Mouse (Mus musculus) limb, embryonic 14.5 days (tissue): ENCODE data around the gene Chst15. TPM values are rescaled to one million over a fixed set of nuclear protein-coding genes. Genes with fewer than 3 reads are reported as not detected.

Experiments
- ATAC-seq: fragments of 200-750 bp; cut with Nextera tagmentation; 2 replicates; pipeline ENCODE4 v1.8.0; 2017; ENCODE audit warnings: low read depth, moderate number of reproducible peaks, moderate TSS enrichment; ENCODE audit not compliant: low FRiP score
- DNase-seq: peaks from one replicate; pipeline ENCODE4 v3.0.0-alpha.2; 2015; ENCODE audit warnings: low spot score
- H3K27ac ChIP-seq: fragments of 300-500 bp; sonication (generic); replicated peaks from 2 replicates; pipeline ENCODE4 v1.5.1; 2014; ENCODE audit warnings: low read depth, mild to moderate bottlenecking, low read length, moderate library complexity, mixed read lengths
- H3K27me3 ChIP-seq: fragments of 300-500 bp; sonication (generic); 2 replicates; pipeline ENCODE4 v1.6.1; 2014; ENCODE audit warnings: low read length, mixed read lengths; ENCODE audit not compliant: control insufficient read depth, insufficient read depth
- H3K36me3 ChIP-seq: fragments of 300-500 bp; sonication (generic); 2 replicates; pipeline ENCODE4 v1.6.1; 2014; ENCODE audit warnings: mild to moderate bottlenecking, low read length, moderate library complexity, mixed read lengths; ENCODE audit not compliant: control insufficient read depth, insufficient read depth
- H3K4me1 ChIP-seq: fragments of 300-500 bp; sonication (generic); 2 replicates; pipeline ENCODE4 v1.6.1; 2014; ENCODE audit warnings: antibody characterized with exemption, low read length, mixed read lengths; ENCODE audit not compliant: control insufficient read depth, insufficient read depth
- H3K4me2 ChIP-seq: fragments of 300-500 bp; sonication (generic); replicated peaks from 2 replicates; pipeline ENCODE4 v1.6.1; 2014; ENCODE audit warnings: low read depth, mild to moderate bottlenecking, low read length, moderate library complexity; ENCODE audit not compliant: severe bottlenecking
- H3K4me3 ChIP-seq: fragments of 300-500 bp; sonication (generic); replicated peaks from 2 replicates; pipeline ENCODE4 v1.5.1; 2014; ENCODE audit warnings: low read length
- H3K9ac ChIP-seq: fragments of 300-500 bp; sonication (generic); 2 replicates; pipeline ENCODE4 v1.6.1; 2014; ENCODE audit warnings: mild to moderate bottlenecking, low read depth, low read length, moderate library complexity; ENCODE audit not compliant: severe bottlenecking
- H3K9me3 ChIP-seq: fragments of 300-500 bp; sonication (generic); 2 replicates; pipeline ENCODE4 v1.6.1; 2016; ENCODE audit warnings: low read length; ENCODE audit not compliant: control insufficient read depth
- POLR2A ChIP-seq: fragments of 200-500 bp; IDR thresholded peaks from 2 replicates; pipeline ENCODE4 v1.8.0; 2012; ENCODE audit warnings: inconsistent platforms, mild to moderate bottlenecking, moderate library complexity, borderline replicate concordance; ENCODE audit not compliant: insufficient read depth, insufficient read length; ENCODE audit errors: extremely low read depth
- WGBS: fragments of 180-500 bp; shearing (Covaris S2); extraction: QIAGEN DNeasy Blood & Tissue Kit; methylation state at CpG from one replicate; pipeline ENCODE4 v1.1.7; 2014; 5-methylcytosine and 5-hydroxymethylcytosine counted together
- polyA plus RNA-seq, 2 experiments: library from polyadenylated mRNA; depleted of rRNA in 1 of 2; stranded (reverse) in 1 of 2; unstranded in 1 of 2; fragments of >200 nt; fragmentation: Nextera tagmentation in 1 of 2; extraction: Ambion mirVana in 1 of 2; gene quantifications; 2 replicates each; pipeline versions ENCODE4 v1.2.1 to v1.2.3; 2012 to 2014

Chst15 gene
- polyA plus RNA-seq, 2 experiments = 16.1 to 16.4 TPM

- TF ChIP-seq POLR2A = no peak
- WGBS = 93% methylated on average over 8 of the region's 8 CpGs
- H3K9ac ChIP-seq = no peak overlapping the region
- H3K36me3 ChIP-seq = no peaks in the 10 kb centered on the region
- H3K4me2 ChIP-seq = no peak overlapping the region
- no peaks in the 10 kb centered on the region for H3K9me3 ChIP-seq
- no peaks in the 10 kb centered on the region for H3K27me3 ChIP-seq
- no peak for DNase-seq
- no peak for ATAC-seq
- H3K4me1 ChIP-seq = 0 out of 2 replicates have a peak, but pooled peaks cover 7% of the 10 kb centered on the region
- no peak overlapping the region for H3K27ac ChIP-seq
- no peak overlapping the region for H3K4me3 ChIP-seq
Measured at GRCm38 (mm10) chr7:132306671-132307412, 10.2 kb downstream of the Chst15 start.

DNA sequence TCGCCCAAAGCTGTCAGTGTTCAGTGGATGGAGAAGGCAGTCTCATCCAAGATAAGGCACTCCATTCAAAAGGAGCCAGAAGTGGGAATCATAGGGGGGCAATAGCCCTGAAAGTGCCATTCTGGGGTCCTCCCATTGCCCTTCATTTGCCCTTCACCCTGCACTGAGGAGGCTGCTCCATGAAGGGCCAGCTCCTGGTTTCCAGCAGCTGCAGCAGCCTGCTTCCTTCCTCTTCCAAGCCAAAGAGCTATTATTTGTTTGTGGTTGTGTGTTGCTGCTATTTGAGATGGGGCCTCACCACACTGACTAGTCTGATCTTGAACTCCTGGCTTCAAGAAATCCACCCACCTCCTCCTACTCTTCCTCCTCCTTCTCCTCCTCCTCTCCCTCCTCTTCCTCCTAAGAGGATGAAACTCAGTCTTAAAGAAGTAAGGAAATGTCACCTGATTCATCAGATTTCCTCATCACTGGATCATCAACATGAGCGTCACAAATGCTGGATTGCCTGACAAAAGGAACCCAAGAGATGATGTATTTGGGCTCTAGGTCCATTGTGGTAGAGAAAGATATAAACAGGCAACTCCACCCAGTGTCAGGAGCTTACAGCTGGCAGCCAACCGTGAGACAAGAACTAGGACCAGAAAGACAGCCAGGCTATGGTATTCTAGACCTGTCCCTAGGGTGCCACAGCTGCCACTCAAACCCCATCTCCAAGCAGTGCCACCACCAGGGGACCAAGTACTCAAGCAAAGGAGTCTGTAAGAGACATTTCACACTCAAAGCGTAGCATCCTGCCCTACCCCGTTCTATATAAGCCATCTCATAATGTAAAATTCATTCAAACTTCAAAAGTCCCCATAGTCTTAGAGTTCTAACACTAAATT is 11.3 kb downstream of the Chst15 start:
- DNase-seq (no peak), ATAC-seq (no peak)
- TF ChIP-seq POLR2A = no peak
- Histone ChIP-seq H3K4me3 (no peak overlapping the region), H3K4me2 (no peak overlapping the region), H3K36me3 (no peaks in the 10 kb centered on the region), H3K9me3 (no peaks in the 10 kb centered on the region), H3K9ac (no peak overlapping the region), H3K4me1 (0 out of 2 replicates have a peak, but pooled peaks cover 9% of the 10 kb centered on the region), H3K27me3 (no peaks in the 10 kb centered on the region), H3K27ac (no peak overlapping the region)
- 89% methylated on average over 5 of the region's 5 CpGs for WGBS

DNA sequence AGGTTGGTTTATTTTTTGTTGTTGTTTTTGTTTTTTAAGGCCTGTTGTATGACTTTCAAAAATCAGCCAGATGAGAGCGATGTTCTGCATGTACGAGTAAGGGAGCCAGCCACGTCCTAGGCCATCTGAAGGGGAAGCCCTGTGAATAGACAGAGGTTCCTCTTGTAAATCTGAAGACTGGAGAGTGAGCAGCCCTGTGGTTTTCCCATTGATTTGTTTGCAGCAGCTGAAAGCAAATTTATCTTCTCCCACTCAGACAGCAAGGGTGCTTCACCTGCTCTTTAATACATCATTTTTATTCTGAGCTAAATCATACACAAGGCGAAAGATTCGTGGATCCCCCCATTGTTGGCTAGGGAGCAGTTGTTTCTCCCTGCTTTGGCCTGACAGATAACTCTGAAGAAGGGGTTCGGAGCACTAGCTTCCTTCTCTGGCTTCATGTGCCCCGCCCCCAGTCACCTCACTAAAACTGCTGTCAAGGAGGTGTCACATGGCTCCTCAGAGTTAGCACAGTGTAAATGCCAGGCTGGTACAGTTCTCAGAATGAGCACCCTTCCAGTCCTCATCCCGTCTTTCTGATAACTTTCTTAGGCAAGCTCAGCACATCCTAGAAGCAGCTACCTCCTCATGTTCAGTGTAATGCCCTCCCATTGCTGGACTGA is 12.5 kb downstream of the Chst15 start:
- H3K9ac ChIP-seq = no peak overlapping the region
- ATAC-seq (no peak), DNase-seq (no peak)
- H3K4me3 ChIP-seq = no peak overlapping the region
- no peak overlapping the region for H3K4me2 ChIP-seq
- no peaks in the 10 kb centered on the region for H3K9me3 ChIP-seq
- no peak overlapping the region for H3K27ac ChIP-seq
- no peak for TF ChIP-seq POLR2A
- H3K27me3 ChIP-seq = no peaks in the 10 kb centered on the region
- no peaks in the 10 kb centered on the region for H3K36me3 ChIP-seq
- WGBS = 78% methylated on average over 8 of the region's 8 CpGs
- H3K4me1 ChIP-seq = peaks cover 19% of the 10 kb centered on the region

DNA sequence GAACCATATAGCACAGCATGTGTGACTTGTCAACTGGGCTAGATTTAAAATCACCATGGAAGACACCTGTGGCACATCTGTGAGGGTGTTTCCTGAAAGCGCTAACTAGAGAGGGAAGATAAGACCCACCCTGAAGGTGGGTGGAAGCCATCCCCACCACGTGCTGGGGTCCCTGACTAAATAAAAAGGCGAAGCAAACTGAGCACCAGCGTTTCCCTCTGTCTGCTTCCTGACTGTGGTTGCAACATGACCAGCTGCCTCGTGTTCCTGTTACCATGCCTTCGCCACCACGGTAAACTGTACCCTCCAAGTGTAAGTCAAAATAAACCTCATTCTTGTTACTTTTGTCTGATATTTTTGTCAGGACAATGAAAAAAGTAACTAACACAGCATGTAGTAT is 13.0 kb downstream of the Chst15 start:
- H3K27ac ChIP-seq = no peak overlapping the region
- no peak overlapping the region for H3K9ac ChIP-seq
- H3K4me3 ChIP-seq = no peak overlapping the region
- no peaks in the 10 kb centered on the region for H3K36me3 ChIP-seq
- ATAC-seq (no peak), DNase-seq (no peak)
- H3K27me3 ChIP-seq = no peaks in the 10 kb centered on the region
- H3K9me3 ChIP-seq = no peaks in the 10 kb centered on the region
- TF ChIP-seq POLR2A = no peak
- H3K4me1 ChIP-seq = peaks cover 22% of the 10 kb centered on the region
- WGBS = 72% methylated on average over 7 of the region's 7 CpGs
- no peak overlapping the region for H3K4me2 ChIP-seq
